Mouse (Mus musculus): ENCODE measurements around the gene Gla.
"Not testable (repeated sequence)": the region's sequence is repeated elsewhere in the genome, so short reads cannot be mapped to it uniquely, and the experiment has no call there.

Gene Gla

DNA sequence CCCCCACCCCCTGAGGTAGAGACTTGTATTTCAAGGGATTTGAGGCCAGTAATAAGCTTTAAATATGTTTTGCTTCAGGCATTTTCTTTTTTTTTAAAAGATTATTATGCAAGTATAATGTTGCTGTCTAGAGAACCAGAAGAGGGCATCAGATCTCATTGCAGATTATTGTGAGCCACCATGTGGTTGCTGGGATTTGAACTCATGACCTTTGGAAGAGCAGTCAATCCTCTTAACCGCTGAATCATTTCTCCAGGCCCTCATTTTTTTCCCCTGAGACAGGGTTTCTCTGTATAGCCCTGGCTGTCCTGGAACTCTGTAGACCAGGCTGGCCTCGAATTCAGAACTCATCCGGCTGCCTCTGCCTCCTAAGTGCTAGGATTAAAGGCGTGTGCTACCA lies 12.7 kb downstream of the Gla start:
- no peak for DNase-seq (ENCODE audit: low spot score)

DNA sequence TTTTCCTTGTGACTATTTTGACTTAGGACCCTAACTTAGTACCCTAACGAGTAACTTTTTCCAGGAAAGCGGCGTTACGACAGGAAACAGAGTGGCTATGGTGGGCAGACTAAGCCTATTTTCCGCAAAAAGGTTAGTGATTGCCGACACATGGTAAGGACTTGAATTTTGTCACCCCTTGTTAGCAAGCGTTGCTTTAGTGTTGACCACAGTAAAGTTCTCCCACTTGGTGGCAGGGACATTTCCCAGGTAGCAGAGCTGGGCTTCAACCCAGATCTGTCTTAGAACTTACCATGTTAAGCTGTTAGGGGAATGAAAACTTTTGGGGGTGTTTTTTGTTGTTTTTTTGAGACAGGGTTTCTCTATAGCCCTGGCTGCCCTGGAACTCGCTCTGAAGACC lies 14.5 kb downstream of the Gla start:
- DNase-seq (ENCODE audit: low spot score) = no peak

DNA sequence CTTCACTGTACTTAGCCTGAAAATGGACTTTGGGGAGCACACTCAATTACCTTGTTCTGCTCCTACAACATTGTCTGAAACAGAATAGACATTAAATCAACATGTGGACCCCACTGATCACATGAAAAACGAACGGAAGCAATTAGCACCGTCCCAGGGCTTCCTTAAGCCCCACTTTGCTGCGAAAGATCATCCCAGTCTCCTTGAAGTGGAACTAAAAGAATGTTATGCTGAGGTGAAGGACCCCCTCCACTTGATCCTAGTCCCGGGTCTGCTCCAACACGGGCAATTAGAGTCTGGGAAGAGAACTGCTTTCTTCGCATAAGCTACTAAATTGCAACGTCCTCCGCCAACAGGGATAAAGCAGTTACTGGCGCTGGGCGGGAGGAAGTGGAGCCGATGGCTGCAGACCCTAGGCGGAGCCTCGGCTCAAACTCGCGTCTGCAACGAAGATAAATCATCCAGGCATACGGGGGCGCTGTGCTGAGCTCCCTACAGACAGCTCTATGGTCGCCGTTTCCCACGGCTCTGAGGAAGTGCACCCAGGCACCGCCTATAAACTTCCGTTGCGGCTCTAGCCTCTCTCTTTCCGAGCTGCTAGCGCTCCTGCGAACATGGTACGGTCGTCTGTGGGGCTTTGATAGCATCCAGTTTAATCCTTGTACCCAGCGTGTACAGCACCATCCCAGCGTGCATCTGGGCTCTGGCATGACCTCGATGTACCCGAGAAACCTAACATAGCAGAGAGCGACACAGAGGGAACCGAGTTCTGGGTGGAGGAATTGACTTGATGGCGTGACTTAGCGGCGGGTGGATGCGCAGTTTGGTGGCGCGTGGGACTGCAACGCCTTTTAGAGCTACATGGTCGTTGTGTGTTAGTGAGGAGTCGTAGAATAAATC lies 15.6 kb downstream of the Gla start, which contains the start of gene Rpl36a:
Rpl36a (plus strand) TSS at position 552 of the 900 bp plus-strand sequence.
- DNase-seq (ENCODE audit: low spot score) = peak; percentile 87

DNA sequence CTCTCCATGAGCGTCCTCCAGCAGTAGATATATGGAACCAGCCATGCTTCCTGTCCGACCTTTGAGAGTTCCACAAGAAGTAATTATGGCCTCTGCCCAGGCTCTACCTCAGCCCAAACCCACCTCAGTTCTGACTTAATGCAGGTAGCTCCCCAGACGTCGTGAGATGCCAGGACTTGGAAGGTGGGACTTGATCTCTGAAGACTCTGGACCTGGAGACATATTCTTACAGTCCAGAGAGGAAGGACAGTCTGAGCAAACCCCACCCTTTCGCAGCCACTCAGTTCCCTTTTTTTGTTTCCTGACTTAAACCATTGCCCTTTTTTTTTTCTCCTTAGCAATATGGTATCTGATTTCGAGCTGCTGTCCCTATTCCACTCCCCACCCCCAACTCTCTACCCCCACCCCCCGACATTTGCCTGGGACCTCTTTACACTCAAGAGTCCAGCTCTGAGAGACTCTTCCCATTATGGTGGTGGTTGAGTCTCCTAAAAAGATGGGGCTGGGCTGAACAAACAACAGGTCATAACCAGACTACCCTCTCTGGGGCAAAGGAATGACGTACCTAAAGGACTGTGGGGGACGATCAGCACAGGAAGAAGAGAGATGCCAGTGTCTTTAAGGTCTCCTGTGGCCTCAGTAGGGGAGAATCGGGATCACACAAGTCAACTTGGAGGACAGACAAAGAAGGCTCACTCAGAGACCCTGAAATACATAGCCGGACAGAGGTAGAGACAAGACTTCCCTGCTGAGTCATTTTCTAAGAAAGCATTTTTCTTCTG lies 17.8 kb downstream of the Gla start, which contains the start of gene Btk:
Btk (minus strand) TSS at position 683 of the 782 bp plus-strand sequence.
- DNase-seq (ENCODE audit: low spot score) = no peak

DNA sequence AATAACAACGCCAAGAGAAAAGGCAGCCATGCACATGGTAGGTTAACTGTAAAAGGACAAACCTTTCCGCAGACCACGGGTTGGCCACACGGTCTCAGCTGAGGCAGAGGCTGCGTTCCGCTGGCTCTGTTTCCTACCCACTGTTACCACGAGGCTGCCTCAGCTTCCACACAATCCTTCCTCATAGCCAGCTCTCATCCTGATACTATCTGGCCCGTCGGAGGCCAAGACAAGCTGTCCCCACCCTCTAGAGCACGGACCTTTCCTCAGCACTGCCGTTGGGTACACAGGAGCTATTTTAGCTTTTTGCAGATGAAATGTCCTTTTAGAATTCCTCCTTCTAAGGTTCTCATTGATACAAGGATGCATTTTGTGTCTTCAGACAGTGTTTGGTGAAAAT lies 18.7 kb downstream of the Gla start:
- no peak for DNase-seq (ENCODE audit: low spot score)

DNA sequence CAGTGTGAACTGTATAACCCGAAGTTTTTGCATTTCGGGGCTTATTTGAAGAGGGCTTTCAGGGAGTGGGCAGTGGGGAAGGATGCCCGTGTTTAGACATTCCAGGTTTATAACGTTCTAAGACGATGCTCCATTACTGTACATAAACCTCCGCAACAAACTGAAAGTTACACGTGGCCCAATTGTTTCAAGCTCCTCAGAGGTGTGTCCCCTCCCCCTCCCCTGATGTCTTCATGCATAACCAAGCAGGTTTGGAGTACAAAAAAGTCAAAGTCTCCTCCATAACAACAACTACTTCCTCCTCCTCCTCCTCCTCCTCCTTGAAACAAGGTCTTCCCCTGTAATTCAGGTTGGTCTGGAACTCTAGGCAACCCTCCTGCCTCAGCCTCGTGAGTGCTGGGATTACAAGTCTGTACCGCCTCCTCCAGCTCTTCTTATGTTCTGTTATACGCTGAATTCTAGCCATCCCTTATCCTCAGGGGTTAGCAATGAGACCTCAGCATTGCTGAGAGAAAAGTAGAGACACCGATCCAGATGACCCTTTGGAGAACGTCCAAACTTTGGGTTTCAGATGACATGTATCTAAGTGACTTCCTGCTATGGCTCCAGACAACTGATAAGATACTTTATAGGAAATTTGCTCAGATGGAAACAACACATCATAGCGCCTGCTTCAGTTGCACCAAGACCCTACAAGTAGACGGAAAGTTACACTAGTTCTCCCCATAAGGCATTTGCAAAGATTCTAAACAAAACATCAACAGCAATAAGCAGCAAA lies 20.2 kb downstream of the Gla start:
- no peak for DNase-seq (ENCODE audit: low spot score)

DNA sequence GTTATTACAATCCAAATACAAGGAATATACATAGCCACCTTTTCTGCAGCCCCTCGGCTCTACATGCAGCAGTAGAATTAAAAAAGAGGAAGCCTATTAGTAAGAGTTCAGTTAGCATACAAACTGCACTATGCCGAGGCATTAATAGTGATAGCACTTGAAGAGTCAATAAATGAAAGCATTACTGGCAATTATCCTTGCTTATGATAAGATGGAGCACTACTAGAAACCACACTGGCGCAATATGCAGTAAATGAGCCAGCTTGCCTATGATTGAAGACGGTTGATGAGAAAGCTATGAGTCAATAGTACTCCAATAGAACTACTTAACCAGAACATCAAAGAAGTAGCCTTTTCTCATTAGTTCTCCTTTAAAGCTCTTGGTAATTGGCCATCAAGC lies 23.0 kb downstream of the Gla start:
- DNase-seq (ENCODE audit: low spot score) = no peak

DNA sequence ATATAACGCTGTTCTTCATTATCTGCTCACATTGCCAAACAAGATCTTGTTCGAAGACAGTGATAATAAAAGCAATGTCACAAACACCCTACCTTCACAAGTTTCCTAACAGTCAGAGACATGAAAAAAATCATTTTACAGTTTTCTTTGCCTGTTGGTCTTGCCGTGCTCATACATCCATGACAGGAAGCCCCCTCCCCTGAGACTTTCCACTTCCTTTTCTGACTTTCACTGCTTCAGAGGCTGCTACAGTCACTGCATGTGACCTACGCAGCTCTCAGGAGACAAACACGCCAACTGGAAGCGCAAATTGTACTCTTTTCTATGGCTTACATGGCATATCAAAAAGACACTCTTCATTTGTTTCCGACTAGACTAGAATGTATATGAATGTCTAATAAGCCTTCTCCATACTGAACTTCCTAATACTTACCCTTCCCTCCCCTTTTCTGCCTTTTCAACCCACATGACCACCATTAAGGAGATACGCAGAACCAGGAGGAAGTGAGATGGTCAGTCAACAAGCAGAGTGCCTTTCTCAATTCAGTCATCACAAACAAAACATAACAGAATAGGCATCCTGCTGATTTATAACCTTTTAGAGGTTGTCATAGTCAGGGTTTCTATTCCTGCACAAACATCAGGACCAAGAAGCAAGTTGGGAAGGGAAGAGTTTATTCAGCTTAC lies 34.2 kb downstream of the Gla start:
- no peak for DNase-seq (ENCODE audit: low spot score)

DNA sequence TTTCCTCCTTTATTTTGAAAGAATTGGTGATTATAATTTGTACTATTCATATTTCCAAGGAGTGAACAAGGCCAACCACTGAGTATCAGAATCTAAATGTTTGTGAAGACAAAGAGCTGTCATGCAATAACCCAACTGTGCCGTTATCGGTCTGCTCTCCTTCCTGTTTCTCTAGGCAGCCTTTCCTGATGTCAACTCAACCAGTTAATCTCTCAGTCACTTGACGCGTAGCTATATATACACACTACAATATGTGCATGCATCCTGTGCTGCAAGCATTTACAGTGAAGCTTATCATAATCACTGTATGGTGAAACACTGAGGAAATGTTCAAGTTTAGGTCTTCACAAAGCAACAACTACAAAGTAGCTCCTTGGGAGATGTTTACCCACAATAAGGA lies 36.6 kb downstream of the Gla start:
- DNase-seq (ENCODE audit: low spot score) = no peak

DNA sequence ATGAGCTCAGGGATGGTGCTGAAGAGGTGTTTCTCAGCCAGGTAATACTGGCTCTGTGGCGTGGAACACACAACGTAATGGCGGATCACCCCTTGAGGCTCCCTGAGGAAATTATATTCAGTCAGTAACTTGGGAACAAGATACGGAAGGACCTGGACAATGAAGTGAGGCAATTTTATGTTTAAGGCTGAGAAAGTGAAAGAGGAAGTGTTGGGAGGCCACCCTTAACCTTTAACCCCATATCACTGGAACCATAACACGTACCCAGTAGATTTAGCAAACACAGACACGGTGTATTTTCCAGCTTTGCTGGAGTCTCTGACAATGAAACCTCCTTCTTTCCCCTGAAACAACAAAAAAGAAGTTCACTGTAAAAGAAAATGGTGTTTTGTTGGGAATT lies 46.5 kb downstream of the Gla start:
- no peak for DNase-seq (ENCODE audit: low spot score)

DNA sequence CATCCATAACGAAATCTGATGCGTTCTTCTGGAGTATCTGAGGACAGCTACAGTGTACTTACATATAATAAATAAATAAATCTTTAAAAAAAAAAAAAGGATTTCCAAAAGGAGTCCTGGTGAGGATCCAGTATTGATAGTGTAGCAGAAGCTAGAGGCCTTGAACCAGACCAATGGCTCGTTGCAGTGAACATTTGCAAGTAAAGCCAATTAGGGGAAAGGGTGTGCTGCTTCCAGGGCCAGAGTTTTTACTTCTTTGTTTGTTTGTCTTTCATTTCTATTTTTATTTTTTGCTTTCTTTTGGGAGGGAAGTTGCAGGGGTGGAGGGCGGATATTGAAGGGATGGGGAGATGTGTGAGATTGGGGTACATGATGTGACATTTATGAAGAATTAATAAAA lies 47.6 kb downstream of the Gla start:
- DNase-seq (ENCODE audit: low spot score) = no peak

DNA sequence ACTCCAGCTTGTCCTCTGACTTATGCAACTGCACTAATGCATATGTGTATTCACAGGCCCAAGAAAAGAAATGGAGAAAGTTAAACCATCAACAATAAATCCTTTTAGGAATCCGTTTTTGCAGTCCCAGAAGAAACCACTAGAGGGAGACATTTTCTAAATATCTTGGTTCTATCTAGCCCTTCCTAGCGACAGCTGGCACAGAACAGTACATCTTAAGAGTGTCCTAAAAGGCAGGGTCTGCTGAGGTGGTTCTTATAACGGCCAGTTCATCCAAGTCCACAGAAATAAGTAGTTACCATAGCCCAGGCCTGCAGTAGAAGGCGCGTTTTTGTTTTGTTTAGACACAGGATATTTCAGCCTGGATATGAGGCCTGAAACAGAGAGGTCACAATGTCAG lies 50.0 kb downstream of the Gla start:
- no peak for DNase-seq (ENCODE audit: low spot score)

DNA sequence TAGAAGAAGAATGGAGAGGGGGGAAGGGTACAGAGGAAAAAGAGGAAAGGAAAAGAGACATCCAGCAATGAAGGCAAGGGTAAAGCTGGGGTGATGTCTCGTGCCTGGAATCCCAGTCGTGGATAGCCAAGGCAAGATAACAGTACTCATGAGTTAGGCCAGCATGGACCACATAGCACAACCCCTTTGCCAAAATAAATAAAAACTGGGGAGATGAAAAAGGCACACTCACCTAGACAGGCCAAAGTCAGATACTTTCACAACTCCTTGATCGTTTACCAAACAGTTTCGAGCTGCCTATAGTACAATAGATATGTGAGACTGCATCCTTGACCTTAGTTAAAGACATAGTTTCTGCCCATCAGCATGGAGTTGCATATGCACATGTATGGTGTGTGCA lies 53.6 kb downstream of the Gla start:
- DNase-seq (ENCODE audit: low spot score) = no peak

DNA sequence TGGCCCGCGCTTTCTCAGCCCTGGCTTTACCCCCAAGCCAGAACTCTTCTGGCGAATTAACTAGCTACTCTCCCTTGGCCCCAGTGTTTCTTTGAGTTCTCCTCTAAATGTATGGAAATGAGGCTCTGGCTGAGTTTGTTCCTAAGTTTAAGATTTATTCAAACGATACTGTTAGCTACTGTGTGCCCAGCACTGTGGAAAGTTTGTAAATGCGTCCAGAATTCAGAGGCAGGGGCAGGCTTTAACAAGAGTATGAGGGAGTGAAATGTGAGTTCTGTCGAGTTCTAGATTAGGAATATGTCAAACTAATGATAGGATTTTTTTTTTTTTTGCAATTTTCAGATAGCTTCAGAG lies 59.0 kb downstream of the Gla start:
- DNase-seq (ENCODE audit: low spot score) = no peak

DNA sequence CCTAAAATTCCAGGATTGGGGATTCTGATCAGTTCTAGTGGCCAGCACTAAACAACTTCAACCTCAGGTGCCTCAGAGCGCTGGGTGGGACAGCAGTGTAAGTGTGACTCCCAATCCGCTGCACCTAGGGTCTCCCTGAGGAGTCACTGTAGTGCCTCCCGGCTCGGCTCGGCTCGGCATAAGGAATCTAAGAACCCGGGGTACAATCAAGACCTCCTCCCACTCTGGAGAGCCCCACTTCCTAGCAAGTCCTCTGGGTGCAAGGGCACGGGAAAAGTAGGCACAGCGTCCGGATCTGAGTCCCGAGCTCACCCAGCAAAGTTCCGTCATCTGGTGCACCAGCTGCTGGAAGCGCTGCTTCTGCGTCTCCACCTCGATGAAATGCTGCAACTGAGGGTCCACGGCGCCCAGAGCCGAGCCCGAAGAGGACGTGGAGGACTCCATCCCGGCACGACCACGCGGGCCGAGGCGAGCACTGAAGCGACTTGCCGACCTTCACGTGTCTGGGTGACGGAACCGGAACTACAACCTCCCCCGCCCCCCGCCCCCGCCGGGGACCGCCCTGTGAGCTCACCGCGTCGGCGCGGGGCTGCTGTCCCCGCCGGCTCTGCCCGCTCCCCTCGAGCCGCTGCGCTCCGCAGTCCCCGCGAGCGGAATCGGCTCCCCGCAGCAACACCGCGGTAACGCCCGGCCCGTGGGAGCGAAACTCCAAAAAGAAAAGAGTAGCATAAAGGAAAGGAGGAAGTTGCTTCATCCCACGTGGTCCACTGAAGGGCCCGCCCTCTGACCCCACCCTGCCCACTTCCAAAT lies 59.6 kb downstream of the Gla start, which contains the start of gene Timm8a1:
Timm8a1 (minus strand) TSS at position 721 of the 810 bp plus-strand sequence.
- peak; percentile 57 for DNase-seq (ENCODE audit: low spot score)

DNA sequence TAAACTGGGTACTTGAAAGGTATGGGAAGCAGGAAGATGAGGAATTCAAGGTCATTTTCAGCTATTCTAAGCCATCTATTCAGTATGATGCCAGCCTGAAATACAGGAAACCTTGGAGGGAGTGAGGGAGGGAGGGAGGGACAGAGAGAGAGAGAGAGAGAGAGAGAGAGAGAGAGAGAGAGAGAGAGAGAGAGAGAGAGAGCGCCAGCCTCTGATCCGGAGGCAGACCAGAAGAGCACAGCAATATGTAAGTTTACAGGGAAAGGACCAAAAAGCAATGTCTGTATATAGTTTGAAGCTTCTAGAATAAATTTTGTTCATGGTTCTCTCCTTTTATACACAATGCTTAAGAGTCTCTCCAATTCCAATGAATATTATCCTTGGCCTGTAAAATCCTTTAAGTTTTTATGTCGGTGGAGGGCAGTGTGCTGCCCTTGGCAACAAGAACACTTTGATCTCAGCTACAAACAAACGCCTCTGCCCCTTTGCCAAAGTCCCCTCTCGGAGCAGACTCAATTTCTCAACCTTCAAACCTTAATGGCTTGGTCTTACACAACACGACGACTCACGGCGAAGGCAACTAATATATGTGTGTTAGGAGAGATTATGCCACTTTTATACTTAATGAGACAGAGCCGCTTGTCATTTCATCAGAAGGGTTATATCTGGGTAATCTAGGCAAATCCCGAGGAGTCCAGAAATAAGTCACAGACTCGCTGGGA lies 60.4 kb downstream of the Gla start:
- DNase-seq (ENCODE audit: low spot score) = no peak

DNA sequence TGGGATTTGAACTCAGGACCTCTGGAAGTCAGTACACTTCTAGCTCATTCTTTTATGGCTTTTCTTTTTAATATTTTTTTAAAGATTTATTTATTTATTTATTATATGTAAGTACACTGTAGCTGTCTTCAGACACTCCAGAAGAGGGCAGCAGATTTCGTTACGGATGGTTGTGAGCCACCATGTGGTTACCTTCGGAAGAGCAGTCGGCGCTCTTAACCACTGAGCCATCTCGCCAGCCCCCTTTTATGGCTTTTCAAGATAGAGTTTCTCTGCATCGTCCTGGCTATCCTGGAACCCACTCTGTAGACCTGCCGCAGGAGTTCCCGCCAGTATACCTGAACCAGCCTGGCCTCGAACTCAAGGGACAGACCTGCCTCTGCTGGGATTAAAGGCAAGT lies 61.1 kb downstream of the Gla start:
- DNase-seq (ENCODE audit: low spot score) = not testable (repeated sequence)
